9 mouse cellular contexts compared by ENCODE assay signal in the genomic region with DNA sequence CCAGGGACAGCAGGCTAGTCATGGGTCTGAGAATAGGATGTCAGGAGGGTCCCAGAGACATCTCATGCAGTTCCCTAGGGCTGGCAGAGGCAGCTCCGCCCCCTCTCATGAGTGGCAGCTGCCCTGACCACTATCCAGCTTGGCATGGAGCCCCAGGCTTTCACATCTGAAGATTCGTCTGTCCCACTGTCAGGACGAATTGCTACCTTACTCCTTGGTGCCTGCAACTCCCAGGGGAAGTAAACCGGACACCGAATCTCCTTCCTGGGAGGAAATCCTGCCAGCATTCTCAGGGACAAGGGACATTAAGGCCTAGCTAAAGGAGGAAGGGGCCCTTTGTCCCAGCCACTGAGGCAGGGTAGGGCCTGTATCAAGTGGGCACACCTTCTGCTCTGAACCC. TPM values are rescaled to one million over a fixed set of nuclear protein-coding genes. Genes with fewer than 3 reads are reported as not detected.
DNase-seq lines count a peak whose midpoint lies in the region; ATAC-seq lines count a peak whose summit lies in the region.
"Had no signal": no experiment of that assay in that cellular context is flagged by ENCODE, and none has a peak within 500 bp of the region (broad histone marks: within the 10 kb centered on the region; RNA-seq: fewer than 3 reads in every experiment).

No protein-coding gene starts in this region.

- H3K9ac ChIP-seq in neural tube, embryonic 11.5 days (ENCODE audit: low read length), result no peak overlapping the region
- no peak overlapping the region for H3K9ac ChIP-seq in heart, embryonic 12.5 days
- no peak overlapping the region for H3K9ac ChIP-seq in midbrain, embryonic 16.5 days (ENCODE audit: low read depth, low read length)

- no peaks in the 10 kb centered on the region for H3K9me3 ChIP-seq in neural tube, embryonic 11.5 days (ENCODE audit: control insufficient read depth, low read length)
- no peaks in the 10 kb centered on the region for H3K9me3 ChIP-seq in heart, embryonic 12.5 days (replicated peaks)
- no peaks in the 10 kb centered on the region for H3K9me3 ChIP-seq in midbrain, embryonic 16.5 days (replicated peaks; ENCODE audit: control insufficient read depth, low read length, poor library complexity, severe bottlenecking)

- WGBS in neural tube, embryonic 11.5 days, result 60% methylated on average over 5 of the region's 5 CpGs
- WGBS in heart, embryonic 12.5 days, result 60% methylated on average over 5 of the region's 5 CpGs
- WGBS in midbrain, embryonic 16.5 days, result 46% methylated on average over 5 of the region's 5 CpGs

- peaks cover 41% of the 10 kb centered on the region for H3K4me1 ChIP-seq in neural tube, embryonic 11.5 days (ENCODE audit: control insufficient read depth, insufficient read depth, low read length)
- peaks cover 70% of the 10 kb centered on the region for H3K4me1 ChIP-seq in heart, embryonic 12.5 days (replicated peaks)
- H3K4me1 ChIP-seq in midbrain, embryonic 16.5 days (ENCODE audit: control insufficient read depth, insufficient read depth, low read length), result peaks cover 65% of the 10 kb centered on the region

- no peak for DNase-seq in neural tube, embryonic 11.5 days (ENCODE audit: low spot score)
- no peak for DNase-seq in neural tube, embryonic 10.5 days (ENCODE audit: extremely low spot score, low spot score)
- DNase-seq in kidney, postnatal 10 days, result peak; percentile 67
- no peak for DNase-seq in left cerebral cortex, adult 11 months (ENCODE audit: low spot score)
- DNase-seq in frontal cortex, adult 2 months (ENCODE audit: extremely low spot score in 1 of 2, low spot score in 1 of 2), result no peak

- no peak overlapping the region for H3K4me2 ChIP-seq in neural tube, embryonic 11.5 days (ENCODE audit: low read depth)
- H3K4me2 ChIP-seq in heart, embryonic 12.5 days, result no peak overlapping the region; the same call in 1 of the 2 replicates
- H3K4me2 ChIP-seq in midbrain, embryonic 16.5 days (ENCODE audit: low read length), result no peak overlapping the region

- no peak for ATAC-seq in neural tube, embryonic 11.5 days (ENCODE audit: insufficient read depth, low FRiP score, low TSS enrichment)
- no peak for ATAC-seq in heart, embryonic 12.5 days (ENCODE audit: insufficient number of reproducible peaks, low FRiP score)
- no peak for ATAC-seq in midbrain, embryonic 16.5 days
- no peak for ATAC-seq in monocyte, adult 5-6 weeks (replicated peaks; ENCODE audit: insufficient number of reproducible peaks, low FRiP score, low TSS enrichment, poor library complexity, severe bottlenecking)

- no peaks in the 10 kb centered on the region for H3K27me3 ChIP-seq in neural tube, embryonic 11.5 days (ENCODE audit: control insufficient read depth, insufficient read depth, low read length)
- no peaks in the 10 kb centered on the region for H3K27me3 ChIP-seq in heart, embryonic 12.5 days (replicated peaks)
- no peaks in the 10 kb centered on the region for H3K27me3 ChIP-seq in midbrain, embryonic 16.5 days (ENCODE audit: control insufficient read depth, insufficient read depth, low read depth, low read length)

- H3K36me3 ChIP-seq in neural tube, embryonic 11.5 days (ENCODE audit: control insufficient read depth, insufficient read depth, low read length), result no peaks in the 10 kb centered on the region
- H3K36me3 ChIP-seq in heart, embryonic 12.5 days, result no peaks in the 10 kb centered on the region
- H3K36me3 ChIP-seq in midbrain, embryonic 16.5 days (ENCODE audit: control insufficient read depth, insufficient read depth, low read length), result no peaks in the 10 kb centered on the region

- H3K27ac ChIP-seq in neural tube, embryonic 11.5 days (ENCODE audit: low read depth, low read length), result 0 out of 2 replicates have a peak overlapping the region, but pooled peaks have one; percentile 34
- peak overlapping the region; percentile 52; the same call in 1 of the 2 replicates for H3K27ac ChIP-seq in heart, embryonic 12.5 days (ENCODE audit: poor library complexity, severe bottlenecking)
- H3K27ac ChIP-seq in midbrain, embryonic 16.5 days (ENCODE audit: low read length), result peak overlapping the region; percentile 36

- no peak overlapping the region for H3K4me3 ChIP-seq in neural tube, embryonic 11.5 days (ENCODE audit: low read depth, low read length)
- H3K4me3 ChIP-seq in heart, embryonic 12.5 days, result no peak overlapping the region
- no peak overlapping the region for H3K4me3 ChIP-seq in midbrain, embryonic 16.5 days (ENCODE audit: low read depth, low read length)
- H3K4me3 ChIP-seq: erythroblast, embryonic 14.5 days had no signal

RNA-seq across cellular contexts. Expression of a gene that starts 14.6 kb away (rescaled TPM):
- polyA plus RNA-seq in neural tube, embryonic 11.5 days (2014; fragmentation: Nextera tagmentation; extraction: Ambion mirVana), result 23.7 and 24.5 TPM in 2 replicates
- polyA plus RNA-seq in heart, embryonic 12.5 days (2016; fragmentation: Nextera tagmentation; extraction: Ambion mirVana), result 5.8 and 6.0 TPM in 2 replicates
- polyA plus RNA-seq in midbrain, embryonic 16.5 days (2015; fragmentation: Nextera tagmentation; extraction: Ambion mirVana), result 32.0 and 33.4 TPM in 2 replicates
- total RNA-seq in monocyte, adult 5-6 weeks (2017), result 0.49 TPM in 1 of 3 replicates, not detected in the others
- polyA plus RNA-seq in frontal cortex, adult 2 months (2012; rRNA removed), result 97.7 and 104 TPM in 2 replicates
- polyA plus RNA-seq: erythroblast, embryonic 14.5 days had no signal
